In the genomic region with DNA sequence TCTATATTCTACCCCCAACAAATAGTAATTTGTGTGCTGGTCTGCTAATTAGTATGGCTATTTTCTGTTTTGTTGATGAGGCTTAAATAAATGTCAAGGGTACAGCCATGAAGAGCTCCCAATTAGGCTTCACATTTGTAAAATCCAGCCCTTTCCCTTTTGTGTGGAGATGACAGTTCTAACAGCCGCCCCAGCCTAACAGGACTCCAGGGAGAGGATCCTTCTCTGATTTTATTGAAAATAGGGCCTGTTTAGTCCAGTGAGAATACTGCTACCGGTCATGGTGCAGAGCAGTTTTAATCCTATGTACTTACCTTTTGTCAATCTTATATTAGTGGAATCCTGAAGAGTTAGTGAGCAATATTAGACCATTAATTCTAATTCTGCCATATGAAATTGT, we compare ENCODE assay signal across 28 mouse cellular contexts.
A peak's percentile ranks its signal among the peaks of the same experiment; 100 is the strongest.
DNase-seq lines count a peak whose midpoint lies in the region; ATAC-seq and TF ChIP-seq lines count a peak whose summit lies in the region.
"Had no signal": no experiment of that assay in that cellular context is flagged by ENCODE, and none has a peak within 500 bp of the region (broad histone marks: within the 10 kb centered on the region; RNA-seq: fewer than 3 reads in every experiment).

No protein-coding gene starts in this region.

- peak overlapping the region; percentile 40; the same call in 1 of the 2 replicates for H3K27ac ChIP-seq in hindbrain, embryonic 12.5 days
- H3K27ac ChIP-seq in hindbrain, embryonic 14.5 days = no peak overlapping the region
- peak overlapping the region; percentile 35; the same call in 1 of the 2 replicates for H3K27ac ChIP-seq in forebrain, embryonic 14.5 days (ENCODE audit: low read depth, low read length)
- H3K27ac ChIP-seq in midbrain, embryonic 15.5 days = peak overlapping the region; percentile 65
- H3K27ac ChIP-seq: embryonic facial prominence, embryonic 10.5 days; embryonic facial prominence, embryonic 15.5 days; heart, adult 2 months; left cerebral cortex, adult 2 months; limb, embryonic 12.5 days; liver, embryonic 15.5 days had no signal

- no peak for TF ChIP-seq POLR2A in brain, embryonic 14.5 days (IDR thresholded peaks at IDR 0.05; ENCODE audit: borderline replicate concordance, extremely low read depth, insufficient read depth, insufficient read length, poor library complexity, severe bottlenecking)

- no peaks in the 10 kb centered on the region; the same call in 1 of the 2 replicates for H3K4me1 ChIP-seq in hindbrain, embryonic 12.5 days
- no peaks in the 10 kb centered on the region for H3K4me1 ChIP-seq in hindbrain, embryonic 14.5 days (replicated peaks; ENCODE audit: control insufficient read depth, insufficient read depth, low read length)
- peaks cover 7% of the 10 kb centered on the region for H3K4me1 ChIP-seq in forebrain, embryonic 14.5 days (ENCODE audit: control insufficient read depth, insufficient read depth, low read length)
- peaks cover 7% of the 10 kb centered on the region; the same call in 1 of the 2 replicates for H3K4me1 ChIP-seq in midbrain, embryonic 15.5 days
- H3K4me1 ChIP-seq: embryonic facial prominence, embryonic 10.5 days; embryonic facial prominence, embryonic 15.5 days; heart, embryonic 12.5 days; limb, embryonic 12.5 days; liver, embryonic 15.5 days had no signal

- TF ChIP-seq CTCF in brain, embryonic 14.5 days (IDR thresholded peaks at IDR 0.05; ENCODE audit: borderline replicate concordance, extremely low read depth, insufficient read depth, insufficient read length) = no peak

- ATAC-seq in hindbrain, embryonic 12.5 days (ENCODE audit: low FRiP score) = peak; percentile 57
- ATAC-seq in hindbrain, embryonic 14.5 days (ENCODE audit: low FRiP score) = no peak
- ATAC-seq in forebrain, embryonic 14.5 days = peak; percentile 74
- ATAC-seq in midbrain, embryonic 15.5 days (replicated peaks) = peak; percentile 83
- ATAC-seq: CD4-positive, CD25-positive, alpha-beta regulatory T cell, adult 4 months; intestine, postnatal 0 days had no signal

- H3K4me3 ChIP-seq in hindbrain, embryonic 12.5 days = no peak overlapping the region
- H3K4me3 ChIP-seq in hindbrain, embryonic 14.5 days (replicated peaks; ENCODE audit: low read length) = no peak overlapping the region
- H3K4me3 ChIP-seq in forebrain, embryonic 14.5 days (ENCODE audit: low read depth, low read length) = no peak overlapping the region
- H3K4me3 ChIP-seq in midbrain, embryonic 15.5 days = no peak overlapping the region
- H3K4me3 ChIP-seq: embryonic facial prominence, embryonic 10.5 days; embryonic facial prominence, embryonic 15.5 days; heart, adult 2 months; heart, embryonic 12.5 days; left cerebral cortex, adult 2 months; limb, embryonic 12.5 days; liver, embryonic 15.5 days had no signal

- H3K9ac ChIP-seq in hindbrain, embryonic 12.5 days = no peak overlapping the region
- no peak overlapping the region for H3K9ac ChIP-seq in hindbrain, embryonic 14.5 days
- H3K9ac ChIP-seq in forebrain, embryonic 14.5 days (ENCODE audit: low read length) = no peak overlapping the region
- H3K9ac ChIP-seq in midbrain, embryonic 15.5 days = no peak overlapping the region
- H3K9ac ChIP-seq: embryonic facial prominence, embryonic 15.5 days; heart, embryonic 12.5 days; limb, embryonic 12.5 days; liver, embryonic 15.5 days had no signal

- H3K4me2 ChIP-seq in hindbrain, embryonic 12.5 days (replicated peaks) = no peak overlapping the region
- no peak overlapping the region for H3K4me2 ChIP-seq in hindbrain, embryonic 14.5 days (replicated peaks)
- H3K4me2 ChIP-seq in forebrain, embryonic 14.5 days (ENCODE audit: low read length) = no peak overlapping the region
- H3K4me2 ChIP-seq in midbrain, embryonic 15.5 days = no peak overlapping the region
- H3K4me2 ChIP-seq: embryonic facial prominence, embryonic 15.5 days; heart, embryonic 12.5 days; limb, embryonic 12.5 days; liver, embryonic 15.5 days had no signal

- H3K27me3 ChIP-seq in hindbrain, embryonic 12.5 days = no peaks in the 10 kb centered on the region
- H3K27me3 ChIP-seq in hindbrain, embryonic 14.5 days (ENCODE audit: control insufficient read depth, insufficient read depth, low read length) = no peaks in the 10 kb centered on the region
- no peaks in the 10 kb centered on the region for H3K27me3 ChIP-seq in forebrain, embryonic 14.5 days (replicated peaks; ENCODE audit: control insufficient read depth, insufficient read depth, low read length)
- no peaks in the 10 kb centered on the region for H3K27me3 ChIP-seq in midbrain, embryonic 15.5 days (replicated peaks)
- H3K27me3 ChIP-seq: embryonic facial prominence, embryonic 15.5 days; heart, embryonic 12.5 days; limb, embryonic 12.5 days; liver, embryonic 15.5 days had no signal

- H3K9me3 ChIP-seq in hindbrain, embryonic 12.5 days (replicated peaks) = no peaks in the 10 kb centered on the region
- H3K9me3 ChIP-seq in hindbrain, embryonic 14.5 days (ENCODE audit: control insufficient read depth, low read length) = no peaks in the 10 kb centered on the region
- no peaks in the 10 kb centered on the region for H3K9me3 ChIP-seq in forebrain, embryonic 14.5 days (replicated peaks; ENCODE audit: control insufficient read depth, low read length)
- H3K9me3 ChIP-seq in midbrain, embryonic 15.5 days = no peaks in the 10 kb centered on the region
- H3K9me3 ChIP-seq: embryonic facial prominence, embryonic 10.5 days; embryonic facial prominence, embryonic 15.5 days; heart, embryonic 12.5 days; limb, embryonic 12.5 days; liver, embryonic 15.5 days had no signal

- WGBS in hindbrain, embryonic 12.5 days = 46% methylated on average over 2 of the region's 2 CpGs
- WGBS in hindbrain, embryonic 14.5 days = 36% methylated on average over 2 of the region's 2 CpGs
- 8% methylated on average over 2 of the region's 2 CpGs for WGBS in forebrain, embryonic 14.5 days
- 13% methylated on average over 2 of the region's 2 CpGs for WGBS in midbrain, embryonic 15.5 days

- no peaks in the 10 kb centered on the region for H3K36me3 ChIP-seq in hindbrain, embryonic 12.5 days
- no peaks in the 10 kb centered on the region for H3K36me3 ChIP-seq in hindbrain, embryonic 14.5 days (replicated peaks; ENCODE audit: control insufficient read depth, insufficient read depth)
- no peaks in the 10 kb centered on the region for H3K36me3 ChIP-seq in forebrain, embryonic 14.5 days (ENCODE audit: control insufficient read depth, insufficient read depth, low read length)
- H3K36me3 ChIP-seq in midbrain, embryonic 15.5 days (replicated peaks) = no peaks in the 10 kb centered on the region
- H3K36me3 ChIP-seq: embryonic facial prominence, embryonic 10.5 days; embryonic facial prominence, embryonic 15.5 days; limb, embryonic 12.5 days; liver, embryonic 15.5 days had no signal

- no peak for DNase-seq in hindbrain, embryonic 14.5 days (ENCODE audit: low spot score)
- peak; percentile 85 for DNase-seq in brain, embryonic 14.5 days (ENCODE audit: low read depth)
- peak; percentile 63 for DNase-seq in forebrain, embryonic 14.5 days (ENCODE audit: low spot score)
- no peak for DNase-seq in gastrocnemius, postnatal 25 days
- no peak for DNase-seq in thymus, postnatal 25 days
- DNase-seq: adrenal gland, postnatal 25 days; cerebellum, adult 2 months; cerebellum, postnatal 25 days; gastrocnemius, postnatal 36 days; heart, adult 2 months; heart, postnatal 4 days; kidney, adult 9 months; kidney, postnatal 14 days; lung, postnatal 36 days; right cerebral cortex, postnatal 25 days; spleen, adult 18-20 months; thymus, adult 18-20 months; thymus, postnatal 36 days had no signal

Comparison
In these comparisons a context has a peak if more than half of its experiments do, and no peak if none do; other contexts are left out.
1. DNase-seq: peak in brain, embryonic 14.5 days (single experiment) and forebrain, embryonic 14.5 days (single experiment); none in hindbrain, embryonic 14.5 days (single experiment), gastrocnemius, postnatal 25 days (single experiment) and thymus, postnatal 25 days (single experiment).